Mouse (Mus musculus) lung, embryonic 14.5 days (tissue): ENCODE results near the gene Tsc2. TPM values are rescaled to one million over a fixed set of nuclear protein-coding genes. Genes with fewer than 3 reads are reported as not detected.

Experiments used
- ATAC-seq: fragments of 200-750 bp; cut with Nextera tagmentation; 2 replicates; pipeline ENCODE4 v1.8.0; 2017; ENCODE audit warnings: mild to moderate bottlenecking, moderate TSS enrichment, moderate library complexity; ENCODE audit not compliant: insufficient read depth
- DNase-seq: peaks from one replicate; pipeline ENCODE4 v3.0.0-alpha.2; 2015
- H3K27ac ChIP-seq: fragments of 300-500 bp; sonication (generic); 2 replicates; pipeline ENCODE4 v1.5.1; 2014; ENCODE audit warnings: low read depth, mild to moderate bottlenecking, moderate library complexity
- H3K27me3 ChIP-seq: fragments of 300-500 bp; sonication (generic); 2 replicates; pipeline ENCODE4 v1.6.1; 2014; ENCODE audit warnings: low read length, control low read depth; ENCODE audit not compliant: insufficient read depth
- H3K36me3 ChIP-seq: fragments of 300-500 bp; sonication (generic); 2 replicates; pipeline ENCODE4 v1.6.1; 2014; ENCODE audit warnings: control low read depth; ENCODE audit not compliant: insufficient read depth
- H3K4me1 ChIP-seq: fragments of 300-500 bp; sonication (generic); 2 replicates; pipeline ENCODE4 v1.6.1; 2014; ENCODE audit warnings: antibody characterized with exemption, control low read depth; ENCODE audit not compliant: insufficient read depth
- H3K4me2 ChIP-seq: fragments of 300-500 bp; sonication (generic); 2 replicates; pipeline ENCODE4 v1.6.1; 2014; ENCODE audit warnings: mild to moderate bottlenecking
- H3K4me3 ChIP-seq: fragments of 300-500 bp; sonication (generic); 2 replicates; pipeline ENCODE4 v1.5.1; 2014; ENCODE audit warnings: low read depth, low read length
- H3K9ac ChIP-seq: fragments of 300-500 bp; sonication (generic); 2 replicates; pipeline ENCODE4 v1.6.1; 2014
- H3K9me3 ChIP-seq: fragments of 300-500 bp; sonication (generic); 2 replicates; pipeline ENCODE4 v1.6.1; 2016; ENCODE audit warnings: low read depth, low read length, control low read depth
- CTCF ChIP-seq: IDR thresholded peaks from 2 replicates; pipeline ENCODE4 v1.5.1; 2016; ENCODE audit warnings: antibody characterized with exemption, low read depth
- WGBS: fragments of 180-500 bp; shearing (Covaris S2); extraction: QIAGEN DNeasy Blood & Tissue Kit; methylation state at CpG from one replicate; pipeline ENCODE4 v1.1.7; 2014; 5-methylcytosine and 5-hydroxymethylcytosine counted together
- polyA plus RNA-seq: library from polyadenylated mRNA; unstranded; fragments of >200 nt; fragmentation: Nextera tagmentation; extraction: Ambion mirVana; gene quantifications from 2 replicates; pipeline ENCODE4 v1.2.1, GENCODE M21; 2014

Gene Tsc2
- 62.2 and 66.5 TPM in 2 replicates for polyA plus RNA-seq

GRCm38 (mm10) chr17:24632167-24632812 is at the start of gene Tsc2, which contains the start of gene Nthl1:
Gene Tsc2, minus strand, starts transcription at chr17:24632630.
Gene Nthl1, plus strand, starts transcription at chr17:24632680.
- peak; percentile 95 for DNase-seq
- WGBS = 1% methylated on average over 51 of the region's 51 CpGs
- no peaks in the 10 kb centered on the region for H3K9me3 ChIP-seq
- no peak for TF ChIP-seq CTCF
- peak within 1 kb of the TSS; percentile 78 for H3K4me2 ChIP-seq
- H3K4me1 ChIP-seq = peaks cover 9% of the 10 kb centered on the region
- H3K9ac ChIP-seq = peak within 1 kb of the TSS; percentile 69
- H3K4me3 ChIP-seq = peak within 1 kb of the TSS; percentile 57
- peak; percentile 89 for ATAC-seq
- H3K27ac ChIP-seq = peak within 1 kb of the TSS; percentile 91
- H3K36me3 ChIP-seq = peaks cover 23% of the 10 kb centered on the region
- H3K27me3 ChIP-seq = no peaks in the 10 kb centered on the region

GRCm38 (mm10) chr17:24677500-24678080 is 45.2 kb upstream of the Tsc2 start:
- WGBS = 90% methylated on average over 24 of the region's 24 CpGs
- no peak for ATAC-seq

GRCm38 (mm10) chr17:24676877-24677276 is 44.4 kb upstream of the Tsc2 start:
- Histone ChIP-seq H3K27ac (no peak overlapping the region), H3K4me1 (peaks cover 6% of the 10 kb centered on the region), H3K27me3 (no peaks in the 10 kb centered on the region), H3K4me3 (no peak overlapping the region), H3K9ac (no peak overlapping the region), H3K36me3 (peaks cover 58% of the 10 kb centered on the region), H3K4me2 (no peak overlapping the region), H3K9me3 (no peaks in the 10 kb centered on the region)
- ATAC-seq (no peak), DNase-seq (no peak)
- no peak for TF ChIP-seq CTCF
- 95% methylated on average over 5 of the region's 5 CpGs for WGBS

More at GRCm38 (mm10) chr17:24677500-24678080, 45.2 kb upstream of the Tsc2 start:
- H3K27ac ChIP-seq = no peak overlapping the region
- no peaks in the 10 kb centered on the region for H3K4me1 ChIP-seq
- no peak overlapping the region for H3K4me3 ChIP-seq
- H3K36me3 ChIP-seq = peaks cover 64% of the 10 kb centered on the region
- no peak overlapping the region for H3K4me2 ChIP-seq
- H3K9ac ChIP-seq = no peak overlapping the region
- DNase-seq = no peak
- H3K9me3 ChIP-seq = no peaks in the 10 kb centered on the region
- no peak for TF ChIP-seq CTCF
- no peaks in the 10 kb centered on the region for H3K27me3 ChIP-seq

- H3K4me1 ChIP-seq = peaks cover 8% of the 10 kb centered on the region
- WGBS = 58% methylated on average over 2 of the region's 2 CpGs
- no peak overlapping the region for H3K4me3 ChIP-seq
- peaks cover 51% of the 10 kb centered on the region for H3K36me3 ChIP-seq
- DNase-seq (peak; percentile 84), ATAC-seq (peak; percentile 38; the same call in 1 of the 2 replicates)
- no peak overlapping the region for H3K27ac ChIP-seq
- H3K9ac ChIP-seq = no peak overlapping the region
- H3K9me3 ChIP-seq = no peaks in the 10 kb centered on the region
- no peak overlapping the region for H3K4me2 ChIP-seq
- H3K27me3 ChIP-seq = no peaks in the 10 kb centered on the region
- peak; percentile 82 for TF ChIP-seq CTCF
These were observed 43.8 kb upstream of the Tsc2 start for GRCm38 (mm10) chr17:24676187-24676586.

- Histone ChIP-seq H3K4me2 (no peak overlapping the region), H3K9ac (no peak overlapping the region), H3K9me3 (no peaks in the 10 kb centered on the region), H3K27me3 (no peaks in the 10 kb centered on the region), H3K4me3 (no peak overlapping the region), H3K36me3 (peaks cover 32% of the 10 kb centered on the region), H3K27ac (no peak overlapping the region), H3K4me1 (peaks cover 17% of the 10 kb centered on the region)
- DNase-seq (no peak), ATAC-seq (no peak)
- no peak for TF ChIP-seq CTCF
- WGBS = 80% methylated on average over 7 of the region's 7 CpGs
These were observed 41.8 kb upstream of the Tsc2 start for GRCm38 (mm10) chr17:24674277-24674676.

- Histone ChIP-seq H3K36me3 (peaks cover 10% of the 10 kb centered on the region), H3K9ac (0 out of 2 replicates have a peak overlapping the region, but pooled peaks have one; percentile 16), H3K4me3 (no peak overlapping the region), H3K4me1 (peaks cover 23% of the 10 kb centered on the region), H3K4me2 (peak overlapping the region; percentile 95), H3K27me3 (no peaks in the 10 kb centered on the region), H3K27ac (no peak overlapping the region), H3K9me3 (no peaks in the 10 kb centered on the region)
- DNase-seq = peak; percentile 71
- no peak for ATAC-seq
- 16% methylated on average over 5 of the region's 5 CpGs for WGBS
- TF ChIP-seq CTCF = no peak
These were observed 39.7 kb upstream of the Tsc2 start for GRCm38 (mm10) chr17:24672141-24672540.

DNA sequence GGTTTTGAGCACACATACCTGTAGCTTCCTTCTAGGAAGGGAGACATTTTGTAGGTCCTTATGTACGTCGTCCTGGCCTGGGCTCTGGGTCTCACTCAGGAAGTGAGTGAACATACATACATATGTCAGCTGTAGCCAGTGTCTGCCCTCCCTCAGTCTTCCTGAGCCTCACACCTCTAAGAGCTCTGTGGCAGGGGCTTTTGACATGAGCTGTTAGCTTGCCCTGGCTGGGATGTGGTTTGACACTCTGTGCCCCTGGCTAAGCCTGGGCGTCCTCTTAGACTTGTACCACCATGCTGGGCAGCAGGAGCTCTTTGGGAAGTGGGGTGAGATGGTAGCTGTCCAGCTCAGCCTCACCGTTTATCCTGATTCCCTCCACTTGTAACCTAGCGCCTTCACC is 38.9 kb upstream of the Tsc2 start:
- no peak for TF ChIP-seq CTCF
- Histone ChIP-seq H3K27ac (no peak overlapping the region), H3K27me3 (no peaks in the 10 kb centered on the region), H3K4me2 (peak overlapping the region; percentile 95), H3K4me3 (no peak overlapping the region), H3K9ac (no peak overlapping the region), H3K9me3 (no peaks in the 10 kb centered on the region), H3K36me3 (peaks cover 3% of the 10 kb centered on the region; the same call in 1 of the 2 replicates), H3K4me1 (peaks cover 23% of the 10 kb centered on the region)
- DNase-seq = no peak
- no peak for ATAC-seq
- 49% methylated on average over 5 of the region's 5 CpGs for WGBS
